Mouse (Mus musculus) forebrain, embryonic 15.5 days (tissue): Measurements from ENCODE around the gene Arhgef7. TPM values are rescaled to one million over a fixed set of nuclear protein-coding genes. Genes with fewer than 3 reads are reported as not detected.
"Not testable (repeated sequence)": the region's sequence is repeated elsewhere in the genome, so short reads cannot be mapped to it uniquely, and the experiment has no call there.

Source experiments
- ATAC-seq: fragments of 200-750 bp; cut with Nextera tagmentation; replicated peaks from 2 replicates; pipeline ENCODE4 v1.8.0; 2017; ENCODE audit warnings: mild to moderate bottlenecking, moderate TSS enrichment, moderate library complexity
- H3K27ac ChIP-seq: fragments of 300-500 bp; sonication (generic); replicated peaks from 2 replicates; pipeline ENCODE4 v1.5.1; 2015; ENCODE audit warnings: mild to moderate bottlenecking, inconsistent platforms
- H3K27me3 ChIP-seq: fragments of 300-500 bp; sonication (generic); 2 replicates; pipeline ENCODE4 v1.6.1; 2015; ENCODE audit warnings: inconsistent platforms
- H3K36me3 ChIP-seq: fragments of 300-500 bp; sonication (generic); 2 replicates; pipeline ENCODE4 v1.6.1; 2015; ENCODE audit warnings: mild to moderate bottlenecking, inconsistent platforms
- H3K4me1 ChIP-seq: fragments of 300-500 bp; sonication (generic); 2 replicates; pipeline ENCODE4 v1.6.1; 2015; ENCODE audit warnings: inconsistent platforms
- H3K4me2 ChIP-seq: fragments of 300-500 bp; sonication (generic); replicated peaks from 2 replicates; pipeline ENCODE4 v1.6.1; 2015; ENCODE audit warnings: mild to moderate bottlenecking, inconsistent platforms
- H3K4me3 ChIP-seq: fragments of 300-500 bp; sonication (generic); 2 replicates; pipeline ENCODE4 v1.5.1; 2015; ENCODE audit warnings: mild to moderate bottlenecking, inconsistent platforms
- H3K9ac ChIP-seq: fragments of 300-500 bp; sonication (generic); replicated peaks from 2 replicates; pipeline ENCODE4 v1.6.1; 2015; ENCODE audit warnings: mild to moderate bottlenecking, inconsistent platforms
- H3K9me3 ChIP-seq: fragments of 300-500 bp; sonication (generic); 2 replicates; pipeline ENCODE4 v1.6.1; 2016; ENCODE audit warnings: inconsistent platforms
- WGBS: fragments of 180-500 bp; shearing (Covaris S2); methylation state at CpG from one replicate; pipeline ENCODE4 v1.1.7; 2015; ENCODE audit warnings: mixed read lengths; 5-methylcytosine and 5-hydroxymethylcytosine counted together
- polyA plus RNA-seq: library from polyadenylated mRNA; unstranded; fragments of >200 nt; fragmentation: Nextera tagmentation; extraction: Ambion mirVana; gene quantifications from 2 replicates; pipeline ENCODE4 v1.2.1, GENCODE M21; 2015

The Arhgef7 gene
- polyA plus RNA-seq, 1 experiment from 2014 or later: 77.1 TPM

GRCm38 (mm10) chr8:11831174-11831573 is 103.7 kb downstream of the Arhgef7 start:
- no peaks in the 10 kb centered on the region for H3K27me3 ChIP-seq
- WGBS: 85% methylated on average over 10 of the region's 10 CpGs
- peaks cover 43% of the 10 kb centered on the region for H3K36me3 ChIP-seq
- no peak for ATAC-seq
- H3K4me1 ChIP-seq: peaks cover 36% of the 10 kb centered on the region
- H3K27ac ChIP-seq: peak overlapping the region; percentile 77
- no peak overlapping the region for H3K4me2 ChIP-seq
- no peak overlapping the region for H3K4me3 ChIP-seq
- no peak overlapping the region for H3K9ac ChIP-seq
- H3K9me3 ChIP-seq: no peaks in the 10 kb centered on the region

- 89% methylated on average over 5 of the region's 5 CpGs for WGBS
- peaks cover 33% of the 10 kb centered on the region for H3K4me1 ChIP-seq
- no peaks in the 10 kb centered on the region for H3K27me3 ChIP-seq
- no peak overlapping the region for H3K4me3 ChIP-seq
- H3K36me3 ChIP-seq: peaks cover 39% of the 10 kb centered on the region
- no peak overlapping the region for H3K9ac ChIP-seq
- H3K4me2 ChIP-seq: no peak overlapping the region
- no peaks in the 10 kb centered on the region for H3K9me3 ChIP-seq
- ATAC-seq: no peak
- H3K27ac ChIP-seq: no peak overlapping the region
Observed at GRCm38 (mm10) chr8:11831939-11832338, 104.4 kb downstream of the Arhgef7 start.

- Histone ChIP-seq H3K27me3 (no peaks in the 10 kb centered on the region), H3K4me2 (no peak overlapping the region), H3K9ac (no peak overlapping the region), H3K4me3 (no peak overlapping the region), H3K4me1 (peaks cover 20% of the 10 kb centered on the region), H3K27ac (no peak overlapping the region), H3K36me3 (peaks cover 39% of the 10 kb centered on the region), H3K9me3 (no peaks in the 10 kb centered on the region)
- no peak for ATAC-seq
- 96% methylated on average over 4 of the region's 4 CpGs for WGBS
Observed at GRCm38 (mm10) chr8:11833157-11833556, 105.6 kb downstream of the Arhgef7 start.

GRCm38 (mm10) chr8:11834200-11834599 is 106.7 kb downstream of the Arhgef7 start:
- H3K36me3 ChIP-seq: peaks cover 39% of the 10 kb centered on the region

GRCm38 (mm10) chr8:11834691-11835090 is 107.2 kb downstream of the Arhgef7 start:
- no peak overlapping the region for H3K9ac ChIP-seq
- no peaks in the 10 kb centered on the region for H3K27me3 ChIP-seq
- H3K9me3 ChIP-seq: no peaks in the 10 kb centered on the region
- peaks cover 37% of the 10 kb centered on the region for H3K36me3 ChIP-seq
- no peak overlapping the region for H3K4me2 ChIP-seq
- no peak overlapping the region for H3K27ac ChIP-seq
- H3K4me1 ChIP-seq: peaks cover 18% of the 10 kb centered on the region
- ATAC-seq: no peak
- 90% methylated on average over 16 of the region's 16 CpGs for WGBS
- no peak overlapping the region for H3K4me3 ChIP-seq

More at GRCm38 (mm10) chr8:11834200-11834599, 106.7 kb downstream of the Arhgef7 start:
- Histone ChIP-seq H3K9ac (no peak overlapping the region), H3K9me3 (no peaks in the 10 kb centered on the region), H3K27me3 (no peaks in the 10 kb centered on the region), H3K4me3 (no peak overlapping the region), H3K27ac (no peak overlapping the region), H3K4me2 (no peak overlapping the region), H3K4me1 (peaks cover 17% of the 10 kb centered on the region)
- no peak for ATAC-seq
- 95% methylated on average over 5 of the region's 5 CpGs for WGBS

GRCm38 (mm10) chr8:11840174-11840573 is 112.7 kb downstream of the Arhgef7 start, which contains the start of gene Tex29:
Tex29 (plus strand) TSS chr8:11840474.
- H3K4me1 ChIP-seq: peaks cover 43% of the 10 kb centered on the region
- H3K9ac ChIP-seq: no peak within 1 kb of the TSS
- no peaks in the 10 kb centered on the region for H3K27me3 ChIP-seq
- 91% methylated on average over 5 of the region's 5 CpGs for WGBS
- H3K4me3 ChIP-seq: no peak within 1 kb of the TSS
- no peak within 1 kb of the TSS for H3K4me2 ChIP-seq
- H3K9me3 ChIP-seq: no peaks in the 10 kb centered on the region
- H3K27ac ChIP-seq: peak within 1 kb of the TSS; percentile 87
- peaks cover 7% of the 10 kb centered on the region for H3K36me3 ChIP-seq
- ATAC-seq: no peak

GRCm38 (mm10) chr8:11841571-11841970 is 114.0 kb downstream of the Arhgef7 start:
- peaks cover 43% of the 10 kb centered on the region for H3K4me1 ChIP-seq
- peak overlapping the region; percentile 22; the same call in 1 of the 2 replicates for H3K9ac ChIP-seq
- peak overlapping the region; percentile 87 for H3K27ac ChIP-seq
- no peaks in the 10 kb centered on the region for H3K36me3 ChIP-seq
- no peak overlapping the region for H3K4me3 ChIP-seq
- WGBS: 11% methylated on average over 8 of the region's 8 CpGs
- H3K4me2 ChIP-seq: peak overlapping the region; percentile 21
- H3K9me3 ChIP-seq: no peaks in the 10 kb centered on the region
- H3K27me3 ChIP-seq: no peaks in the 10 kb centered on the region
- ATAC-seq: peak; percentile 59

- ATAC-seq: no peak
- peaks cover 43% of the 10 kb centered on the region for H3K4me1 ChIP-seq
Observed at GRCm38 (mm10) chr8:11842757-11843156, 115.2 kb downstream of the Arhgef7 start.

GRCm38 (mm10) chr8:11843677-11844315 is 116.3 kb downstream of the Arhgef7 start:
- no peaks in the 10 kb centered on the region for H3K9me3 ChIP-seq
- H3K4me1 ChIP-seq: peaks cover 43% of the 10 kb centered on the region
- no peak overlapping the region for H3K4me2 ChIP-seq
- H3K36me3 ChIP-seq: no peaks in the 10 kb centered on the region
- H3K4me3 ChIP-seq: no peak overlapping the region
- no peak overlapping the region for H3K9ac ChIP-seq
- peak overlapping the region; percentile 36 for H3K27ac ChIP-seq
- no peaks in the 10 kb centered on the region for H3K27me3 ChIP-seq
- 43% methylated on average over 13 of the region's 13 CpGs for WGBS
- no peak; the same call in 1 of the 2 replicates for ATAC-seq

More at GRCm38 (mm10) chr8:11842757-11843156, 115.2 kb downstream of the Arhgef7 start:
- no peaks in the 10 kb centered on the region for H3K27me3 ChIP-seq
- H3K4me2 ChIP-seq: no peak overlapping the region
- no peaks in the 10 kb centered on the region for H3K36me3 ChIP-seq
- no peak overlapping the region for H3K9ac ChIP-seq
- no peak overlapping the region for H3K4me3 ChIP-seq
- WGBS: 87% methylated on average over 8 of the region's 8 CpGs
- no peak overlapping the region for H3K27ac ChIP-seq
- H3K9me3 ChIP-seq: no peaks in the 10 kb centered on the region

GRCm38 (mm10) chr8:11844316-11844685 is 116.8 kb downstream of the Arhgef7 start:
- 86% methylated on average over 7 of the region's 7 CpGs for WGBS
- no peaks in the 10 kb centered on the region for H3K36me3 ChIP-seq
- H3K27ac ChIP-seq: peak overlapping the region; percentile 36; the same call in 1 of the 2 replicates
- H3K27me3 ChIP-seq: no peaks in the 10 kb centered on the region
- no peak overlapping the region for H3K9ac ChIP-seq
- no peak overlapping the region for H3K4me3 ChIP-seq
- no peaks in the 10 kb centered on the region for H3K9me3 ChIP-seq
- no peak overlapping the region for H3K4me2 ChIP-seq
- H3K4me1 ChIP-seq: peaks cover 42% of the 10 kb centered on the region
- ATAC-seq: no peak; the same call in 1 of the 2 replicates

- Histone ChIP-seq H3K9ac (no peak overlapping the region), H3K27me3 (no peaks in the 10 kb centered on the region), H3K36me3 (no peaks in the 10 kb centered on the region), H3K9me3 (no peaks in the 10 kb centered on the region), H3K4me2 (no peak overlapping the region), H3K4me1 (peaks cover 23% of the 10 kb centered on the region), H3K27ac (no peak overlapping the region), H3K4me3 (no peak overlapping the region)
- WGBS: 93% methylated on average over 6 of the region's 6 CpGs
- no peak for ATAC-seq
Observed at GRCm38 (mm10) chr8:11846807-11847206, 119.3 kb downstream of the Arhgef7 start.

- H3K36me3 ChIP-seq: no peaks in the 10 kb centered on the region
- no peak overlapping the region for H3K4me3 ChIP-seq
- no peak for ATAC-seq
Observed at GRCm38 (mm10) chr8:11867832-11868231, 140.3 kb downstream of the Arhgef7 start.

GRCm38 (mm10) chr8:11874227-11874626 is 146.7 kb downstream of the Arhgef7 start:
- WGBS: 93% methylated on average over 6 of the region's 6 CpGs
- not testable (repeated sequence) for ATAC-seq, H3K27me3 ChIP-seq, H3K4me3 ChIP-seq, H3K27ac ChIP-seq, H3K4me1 ChIP-seq, H3K36me3 ChIP-seq, H3K9me3 ChIP-seq, H3K9ac ChIP-seq, H3K4me2 ChIP-seq

More at GRCm38 (mm10) chr8:11867832-11868231, 140.3 kb downstream of the Arhgef7 start:
- Histone ChIP-seq H3K27me3 (no peaks in the 10 kb centered on the region), H3K9ac (no peak overlapping the region), H3K4me1 (no peaks in the 10 kb centered on the region), H3K9me3 (no peaks in the 10 kb centered on the region), H3K27ac (no peak overlapping the region), H3K4me2 (no peak overlapping the region)
